Mouse (Mus musculus) lung, postnatal 4 days (tissue): ENCODE data around the gene Gnb1l.
A peak's percentile ranks its signal among the peaks of the same experiment; 100 is the strongest.

Source experiments
- DNase-seq, 2 experiments: peaks; one replicate each; pipeline ENCODE4 v3.0.0; 2021

Gene Gnb1l

DNA sequence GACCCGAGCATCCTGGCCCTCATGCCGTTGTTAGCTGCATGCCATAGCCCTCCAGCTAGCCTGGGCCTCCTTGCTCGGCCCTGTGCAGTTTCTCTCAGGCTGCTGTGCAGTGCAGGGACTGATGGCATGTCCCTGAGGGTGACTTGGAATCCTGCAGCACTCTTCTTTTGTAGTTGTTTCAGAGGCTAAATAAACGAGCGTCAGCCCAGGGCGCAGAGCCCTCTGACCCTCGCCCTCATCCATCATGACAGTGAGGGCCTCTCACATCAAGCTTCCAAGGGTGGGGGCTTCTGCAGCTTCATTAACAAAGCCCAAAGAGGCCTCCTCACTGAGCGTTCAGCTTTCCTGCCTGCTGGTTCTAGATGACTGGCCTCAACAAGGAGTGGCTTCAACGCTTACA is 53.1 kb downstream of the Gnb1l start:
- DNase-seq: no peak

DNA sequence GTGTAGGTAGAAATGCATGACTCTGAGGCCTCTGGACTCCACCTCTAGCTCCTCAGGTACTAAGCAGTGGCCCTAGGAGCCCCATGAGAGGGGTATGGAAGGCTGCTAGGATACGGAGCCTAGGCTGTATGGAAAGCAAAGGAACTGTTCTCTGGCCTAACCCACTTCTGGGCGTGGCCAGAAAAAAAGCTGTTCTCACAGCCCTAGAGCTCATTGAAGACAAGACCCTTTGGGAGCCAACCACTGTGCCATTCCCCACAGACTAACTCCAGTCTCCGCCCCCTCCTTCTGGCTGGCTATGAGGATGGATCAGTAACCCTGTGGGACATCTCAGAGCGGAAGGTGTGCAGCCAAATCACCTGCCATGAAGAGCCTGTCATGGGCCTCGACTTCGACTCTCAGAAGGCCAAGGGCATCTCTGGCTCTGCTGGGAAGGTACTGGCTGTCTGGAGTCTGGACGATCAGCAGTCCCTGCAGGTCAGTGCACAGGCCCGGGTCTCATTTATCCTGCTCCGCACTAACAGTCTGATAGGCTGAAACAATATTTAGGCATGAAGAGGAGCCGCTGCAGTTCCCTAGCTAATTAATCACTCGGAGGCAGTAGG is 53.7 kb downstream of the Gnb1l start:
- DNase-seq: no peak

DNA sequence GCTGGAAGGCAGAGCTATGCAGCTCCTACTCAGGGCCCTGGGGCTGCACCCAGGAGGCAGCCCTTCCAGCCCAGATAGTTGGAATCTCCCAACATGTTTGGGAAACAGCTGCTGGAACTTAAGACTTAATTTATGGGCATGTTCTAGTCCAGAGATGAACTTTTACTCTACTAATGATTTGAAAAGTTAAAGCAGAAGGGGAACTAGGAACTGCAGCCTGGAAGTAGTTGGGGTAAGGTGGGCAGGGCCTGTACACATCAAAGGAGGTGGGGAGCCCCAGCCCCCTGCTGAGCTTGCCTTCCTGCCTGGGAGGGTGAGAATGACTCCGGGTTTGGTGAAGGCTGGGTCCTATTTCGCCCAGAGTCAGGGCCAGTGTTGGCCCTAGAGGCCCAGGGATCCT is 56.2 kb downstream of the Gnb1l start:
- DNase-seq: no peak

DNA sequence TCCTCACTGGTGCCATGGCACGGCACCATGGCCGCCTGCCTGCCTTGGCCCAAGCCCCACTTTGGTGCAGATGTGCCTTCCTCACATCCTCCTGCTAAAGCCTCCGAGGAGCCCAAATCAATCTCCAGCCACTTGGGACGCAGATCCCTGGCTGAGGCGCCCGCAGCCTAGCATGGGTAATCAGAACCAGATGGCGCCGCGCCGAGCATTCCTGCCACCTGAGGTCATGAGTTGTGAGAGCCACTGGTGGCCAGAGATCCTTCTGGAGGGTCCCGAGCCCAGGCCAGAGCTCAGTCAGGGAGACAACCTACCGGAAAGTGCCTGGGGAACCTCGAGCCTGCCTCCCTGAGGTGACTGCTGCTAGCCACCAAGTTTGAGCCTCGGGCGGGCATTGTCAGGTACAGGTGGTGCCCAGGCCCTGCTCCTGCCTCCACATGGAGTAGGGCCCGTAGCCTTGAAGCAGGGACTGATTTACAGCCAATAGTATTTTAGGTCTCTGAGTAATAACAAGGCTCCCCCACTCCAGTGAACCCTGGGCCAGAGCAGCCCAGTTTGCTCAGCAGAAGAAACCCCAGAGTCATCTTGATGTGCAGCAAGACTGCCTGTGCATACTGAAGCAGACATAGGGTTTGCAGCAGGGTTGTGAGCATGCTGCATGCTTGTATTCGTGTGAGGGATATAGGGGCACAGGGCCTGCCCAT is 56.9 kb downstream of the Gnb1l start:
- no peak for DNase-seq

GRCm38 (mm10) chr16:18556461-18556860 is 57.9 kb downstream of the Gnb1l start:
- peak in 1 of 2 experiments; percentile 18 for DNase-seq

- DNase-seq: no peak
Measured at GRCm38 (mm10) chr16:18564472-18564871, 66.0 kb downstream of the Gnb1l start.

- DNase-seq: no peak
Measured at GRCm38 (mm10) chr16:18568599-18568998, 70.1 kb downstream of the Gnb1l start.

DNA sequence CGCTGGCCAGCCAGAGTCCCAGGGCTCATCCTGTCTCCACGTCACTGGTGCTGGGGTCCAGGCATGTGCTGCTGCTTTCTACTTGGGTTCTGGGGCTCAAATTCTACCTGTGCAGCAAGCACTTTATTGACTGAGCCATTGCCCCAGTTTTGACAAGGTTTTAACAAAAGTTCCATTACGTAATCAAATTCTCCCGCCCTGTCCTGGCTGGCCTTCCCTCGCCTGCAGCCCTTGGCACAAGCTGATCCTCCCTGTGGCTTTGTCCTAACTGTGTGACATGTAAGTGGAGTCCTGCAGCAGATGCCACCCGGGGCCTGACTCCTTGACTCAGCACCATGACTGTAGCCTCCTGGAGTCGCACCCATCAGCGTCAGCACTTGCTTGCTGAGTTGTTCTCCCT is 75.7 kb downstream of the Gnb1l start:
- no peak for DNase-seq

DNA sequence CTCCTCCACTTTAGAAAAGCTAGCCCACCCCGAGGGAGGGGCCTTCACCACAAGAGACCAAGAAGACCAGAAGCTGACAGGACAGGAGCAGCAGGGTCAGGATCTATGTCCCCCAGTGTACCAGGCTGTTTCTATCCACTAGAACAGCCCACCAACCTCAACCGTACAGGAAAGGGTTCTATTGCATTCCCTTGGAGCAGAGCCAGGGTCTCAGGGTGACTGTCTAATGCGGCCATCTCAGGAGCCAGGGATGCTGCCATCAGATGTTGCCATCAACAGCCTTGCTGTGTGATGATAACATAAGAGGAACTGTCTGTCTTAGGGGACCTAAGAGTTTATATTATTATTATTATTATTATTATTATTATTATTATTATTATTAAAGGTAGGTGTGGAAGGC is 78.6 kb downstream of the Gnb1l start:
- DNase-seq: no peak

GRCm38 (mm10) chr16:18577599-18578160 is 79.2 kb downstream of the Gnb1l start:
- DNase-seq: no peak

DNA sequence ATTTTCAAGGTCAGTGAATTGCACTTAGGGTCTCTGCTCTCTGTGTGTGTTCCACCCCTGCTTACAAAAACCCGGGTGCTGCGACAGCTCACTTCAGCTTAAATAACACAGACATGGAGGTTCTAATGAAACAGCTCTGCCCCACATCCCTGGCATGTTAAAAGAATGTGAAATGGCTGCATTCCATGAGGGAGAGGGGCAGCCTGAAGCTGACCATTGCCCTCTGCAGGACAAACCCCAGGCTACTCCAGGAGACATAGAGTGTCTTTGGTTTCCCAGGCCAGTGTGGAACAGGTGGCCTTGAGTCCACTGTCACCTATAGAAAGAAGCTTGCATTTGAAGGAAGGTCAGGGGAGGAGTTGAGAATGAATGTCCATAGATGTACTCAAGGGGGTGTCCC is 81.9 kb downstream of the Gnb1l start:
- DNase-seq: no peak

GRCm38 (mm10) chr16:18581050-18581622 is 82.6 kb downstream of the Gnb1l start:
- DNase-seq: no peak

- peak; percentile 50 to 63 for DNase-seq
Measured at GRCm38 (mm10) chr16:18581623-18582205, 83.2 kb downstream of the Gnb1l start.

GRCm38 (mm10) chr16:18582426-18583148 is 84.1 kb downstream of the Gnb1l start:
- no peak for DNase-seq

GRCm38 (mm10) chr16:18583169-18583568 is 84.7 kb downstream of the Gnb1l start:
- DNase-seq: no peak

DNA sequence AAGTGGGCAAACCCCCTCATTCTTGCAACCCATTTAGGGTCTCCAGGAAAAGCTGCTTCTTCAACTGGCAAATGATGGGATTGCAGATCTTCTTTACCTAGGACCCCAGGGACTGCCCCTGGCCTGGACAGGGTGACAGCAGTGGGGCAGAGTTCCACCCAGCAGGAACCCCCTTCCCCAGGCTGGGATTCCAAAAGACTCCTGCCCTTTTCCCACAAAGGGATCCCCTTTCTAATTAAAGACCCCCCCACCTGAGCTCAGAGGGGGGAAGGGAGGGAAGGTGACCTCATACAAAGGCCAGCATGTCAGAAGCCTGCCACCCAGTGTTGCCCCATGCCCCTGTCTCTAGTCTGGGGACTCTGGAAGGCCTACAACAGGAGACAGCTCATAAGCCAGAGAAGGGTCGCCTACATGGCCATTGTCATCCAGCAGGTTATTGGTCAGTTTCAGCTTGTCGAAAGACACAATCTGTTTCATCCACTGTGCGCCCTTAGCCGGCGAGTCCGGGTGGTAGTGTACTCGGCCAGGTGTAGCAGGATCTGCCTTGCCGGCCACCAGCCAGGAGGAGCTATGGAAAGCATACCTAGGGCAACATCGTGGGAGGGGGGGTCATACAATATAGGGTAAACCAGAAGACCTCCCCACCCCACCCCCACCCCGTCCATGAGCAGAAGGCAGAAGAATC is 85.3 kb downstream of the Gnb1l start:
- DNase-seq: no peak

DNA sequence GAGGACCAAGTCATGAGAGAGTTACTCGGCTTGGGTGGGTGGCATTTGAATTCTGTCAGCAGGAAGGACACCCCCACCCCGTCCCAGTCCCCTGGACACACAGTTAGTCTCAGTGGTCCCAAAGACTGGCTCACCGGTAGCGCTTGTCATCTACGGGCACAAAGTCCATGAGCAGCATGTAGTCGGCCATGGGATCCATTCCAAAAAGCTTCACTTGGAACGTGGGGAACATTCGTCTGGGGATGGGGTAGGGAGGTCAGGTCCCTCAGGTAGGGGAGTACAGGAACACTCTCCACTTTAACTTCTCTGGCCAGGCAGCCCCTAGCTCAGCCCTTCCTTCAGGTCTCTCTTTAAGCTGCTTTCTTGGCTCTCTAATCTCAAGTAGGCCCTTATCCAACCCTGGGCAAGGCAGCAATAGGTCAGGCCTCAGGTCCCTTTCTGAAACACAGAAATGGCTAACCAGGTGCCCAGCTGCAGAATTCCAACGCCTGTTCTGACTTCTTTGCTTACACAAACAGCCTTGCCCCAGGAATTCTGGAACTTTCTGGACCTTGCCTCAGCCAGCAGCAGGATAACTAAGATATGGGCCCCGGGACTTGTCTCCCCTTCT is 86.5 kb downstream of the Gnb1l start:
- DNase-seq: no peak

GRCm38 (mm10) chr16:18585676-18586075 is 87.2 kb downstream of the Gnb1l start:
- DNase-seq: no peak

- DNase-seq: no peak
Measured at GRCm38 (mm10) chr16:18586076-18586905, 87.8 kb downstream of the Gnb1l start.

GRCm38 (mm10) chr16:18586906-18587546 is 88.5 kb downstream of the Gnb1l start:
- DNase-seq: no peak
